Mouse (Mus musculus) liver, embryonic 14.5 days (tissue): Measurements from ENCODE around the gene Myog. TPM values are rescaled to one million over a fixed set of nuclear protein-coding genes. Genes with fewer than 3 reads are reported as not detected.

Source experiments
- ATAC-seq: fragments of 200-750 bp; cut with Nextera tagmentation; 2 replicates; pipeline ENCODE4 v1.8.0; 2017; ENCODE audit warnings: moderate number of reproducible peaks, mild to moderate bottlenecking, moderate library complexity; ENCODE audit not compliant: insufficient read depth
- DNase-seq, 3 experiments: peaks; one replicate each; pipeline ENCODE4 v3.0.0-alpha.2; 2012 to 2013; ENCODE audit warnings: low read depth in 3 of 3, low spot score in 3 of 3
- H3K27ac ChIP-seq: fragments of 300-500 bp; sonication (generic); 2 replicates; pipeline ENCODE4 v1.5.1; 2014; ENCODE audit warnings: moderate library complexity, mild to moderate bottlenecking, control low read depth, inconsistent platforms
- H3K27me3 ChIP-seq: fragments of 300-500 bp; sonication (generic); 2 replicates; pipeline ENCODE4 v1.6.1; 2014; ENCODE audit warnings: mild to moderate bottlenecking, low read length, moderate library complexity; ENCODE audit not compliant: control insufficient read depth, insufficient read depth
- H3K36me3 ChIP-seq: fragments of 300-500 bp; sonication (generic); replicated peaks from 2 replicates; pipeline ENCODE4 v1.6.1; 2014; ENCODE audit warnings: low read depth; ENCODE audit not compliant: control insufficient read depth, insufficient read depth
- H3K4me1 ChIP-seq, 2 experiments: fragments of 200-500 bp in 1 of 2; fragments of 300-500 bp in 1 of 2; sonication (generic) in 1 of 2; replicated peaks; 2 replicates each; pipeline ENCODE4 v1.6.1; 2012 to 2014; ENCODE audit warnings: antibody characterized with exemption in 1 of 2, inconsistent platforms in 1 of 2, low read length in 1 of 2; ENCODE audit not compliant: control insufficient read depth in 2 of 2, insufficient read depth in 2 of 2
- H3K4me2 ChIP-seq: fragments of 300-500 bp; sonication (generic); 2 replicates; pipeline ENCODE4 v1.6.1; 2014; ENCODE audit warnings: low read depth, mild to moderate bottlenecking, control low read depth, moderate library complexity
- H3K4me3 ChIP-seq, 2 experiments: fragments of 200-500 bp in 1 of 2; fragments of 300-500 bp in 1 of 2; sonication (generic) in 1 of 2; 2 replicates each; pipeline ENCODE4 v1.5.1; 2012 to 2014; ENCODE audit warnings: low read depth in 2 of 2, low read length in 2 of 2, mild to moderate bottlenecking in 2 of 2, control low read depth in 1 of 2, inconsistent platforms in 1 of 2, moderate library complexity in 1 of 2; ENCODE audit not compliant: insufficient read depth in 1 of 2
- H3K9ac ChIP-seq: fragments of 300-500 bp; sonication (generic); replicated peaks from 2 replicates; pipeline ENCODE4 v1.6.1; 2014; ENCODE audit warnings: mild to moderate bottlenecking, control low read depth, moderate library complexity
- H3K9me3 ChIP-seq: fragments of 300-500 bp; sonication (generic); 2 replicates; pipeline ENCODE4 v1.6.1; 2016; ENCODE audit warnings: low read length, mixed read lengths; ENCODE audit not compliant: control insufficient read depth
- CTCF ChIP-seq: IDR thresholded peaks from 2 replicates; pipeline ENCODE4 v1.5.1; 2016; ENCODE audit warnings: antibody characterized with exemption, low read depth, control low read depth
- EP300 ChIP-seq: IDR thresholded peaks from 2 replicates; pipeline ENCODE4 v1.6.1; 2016; ENCODE audit warnings: antibody characterized with exemption, low read depth
- WGBS: fragments of 180-500 bp; shearing (Covaris S2); extraction: QIAGEN DNeasy Blood & Tissue Kit; methylation state at CpG from one replicate; pipeline ENCODE4 v1.1.7; 2014; ENCODE audit not compliant: insufficient replicate concordance; 5-methylcytosine and 5-hydroxymethylcytosine counted together
- polyA plus RNA-seq, 2 experiments: library from polyadenylated mRNA; depleted of rRNA in 1 of 2; stranded (reverse) in 1 of 2; unstranded in 1 of 2; fragments of >200 nt; fragmentation: Nextera tagmentation in 1 of 2; extraction: Ambion mirVana in 1 of 2; gene quantifications; 2 replicates each; pipeline versions ENCODE4 v1.2.1 to v1.2.3; 2012 to 2014

Myog gene
- polyA plus RNA-seq, 2 experiments, result 0.06 TPM; not detected in 1

DNA sequence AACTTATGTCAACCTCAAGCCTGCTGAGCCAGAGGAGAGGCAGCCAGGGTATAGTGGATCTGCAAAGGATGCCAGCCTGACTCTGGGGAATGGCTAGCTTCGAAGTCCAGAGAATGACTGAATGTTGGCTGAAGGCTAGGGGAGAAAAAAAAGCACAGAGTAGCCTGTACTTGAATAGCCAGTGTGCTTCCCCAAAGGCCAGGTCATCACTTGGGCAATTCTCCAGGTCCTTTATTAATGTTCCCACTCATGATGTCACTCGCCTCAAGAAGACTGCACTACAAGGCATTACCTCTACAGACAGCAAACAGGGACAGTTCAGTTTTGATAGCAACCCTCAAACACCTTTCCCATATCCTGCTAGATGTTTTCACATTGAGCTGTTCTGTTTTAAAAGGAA, 20.5 kb downstream of the Myog start:
- Histone ChIP-seq H3K36me3 (no peaks in the 10 kb centered on the region), H3K27ac (no peak overlapping the region), H3K4me1 (no peaks in the 10 kb centered on the region), H3K27me3 (no peaks in the 10 kb centered on the region), H3K4me2 (no peak overlapping the region), H3K4me3 (no peak overlapping the region), H3K9me3 (no peaks in the 10 kb centered on the region), H3K9ac (no peak overlapping the region)
- DNase-seq (no peak), ATAC-seq (no peak)
- WGBS, result 52% methylated on average over 2 of the region's 2 CpGs
- TF ChIP-seq CTCF (no peak), EP300 (no peak)

DNA sequence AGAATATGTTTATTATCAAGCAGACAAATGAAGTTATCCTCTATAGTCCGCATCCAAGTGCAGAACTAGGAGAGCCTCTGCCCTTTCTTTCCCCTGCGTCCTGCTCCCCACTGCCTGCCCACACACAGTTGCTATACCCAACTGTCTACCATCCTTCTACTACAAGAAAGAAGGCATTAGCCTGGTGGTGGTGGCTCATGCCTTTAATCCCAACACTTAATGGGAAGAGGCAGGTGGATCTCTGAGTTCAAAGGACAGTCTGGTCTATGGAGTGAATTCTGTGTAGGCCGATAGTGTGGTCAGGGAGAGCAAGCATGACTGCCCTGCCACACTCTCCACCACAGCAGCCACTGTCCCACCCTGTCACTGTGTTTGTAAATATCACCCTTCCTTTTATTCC, 20.9 kb downstream of the Myog start:
- H3K27ac ChIP-seq, result no peak overlapping the region
- no peak for DNase-seq
- WGBS, result 75% methylated on average over 3 of the region's 3 CpGs
- H3K9ac ChIP-seq, result no peak overlapping the region
- H3K27me3 ChIP-seq, result no peaks in the 10 kb centered on the region
- TF ChIP-seq CTCF (no peak), EP300 (no peak)
- H3K36me3 ChIP-seq, result no peaks in the 10 kb centered on the region
- ATAC-seq, result no peak
- no peak overlapping the region for H3K4me2 ChIP-seq
- no peaks in the 10 kb centered on the region for H3K9me3 ChIP-seq
- no peaks in the 10 kb centered on the region for H3K4me1 ChIP-seq
- no peak overlapping the region for H3K4me3 ChIP-seq

- Histone ChIP-seq H3K36me3 (no peaks in the 10 kb centered on the region), H3K27ac (no peak overlapping the region), H3K9me3 (no peaks in the 10 kb centered on the region), H3K4me3 (no peak overlapping the region), H3K27me3 (no peaks in the 10 kb centered on the region), H3K4me2 (no peak overlapping the region), H3K9ac (no peak overlapping the region), H3K4me1 (no peaks in the 10 kb centered on the region)
- 68% methylated on average over 7 of the region's 7 CpGs for WGBS
- ATAC-seq (no peak), DNase-seq (no peak)
- no peak for TF ChIP-seq EP300
Measured at GRCm38 (mm10) chr1:134311760-134312159, 22.0 kb downstream of the Myog start.

- Histone ChIP-seq H3K4me3 (no peak overlapping the region), H3K27me3 (no peaks in the 10 kb centered on the region), H3K4me2 (no peak overlapping the region), H3K4me1 (no peaks in the 10 kb centered on the region), H3K36me3 (no peaks in the 10 kb centered on the region), H3K9ac (no peak overlapping the region), H3K27ac (no peak overlapping the region), H3K9me3 (no peaks in the 10 kb centered on the region)
- ATAC-seq, result no peak
- WGBS, result 51% methylated on average over 5 of the region's 5 CpGs
- TF ChIP-seq EP300 (no peak), CTCF (no peak)
- no peak for DNase-seq
Measured at GRCm38 (mm10) chr1:134315181-134315580, 25.4 kb downstream of the Myog start.

GRCm38 (mm10) chr1:134316361-134316760, 26.6 kb downstream of the Myog start:
- Histone ChIP-seq H3K4me2 (no peak overlapping the region), H3K9ac (no peak overlapping the region), H3K4me3 (no peak overlapping the region), H3K27ac (no peak overlapping the region), H3K36me3 (no peaks in the 10 kb centered on the region), H3K4me1 (no peaks in the 10 kb centered on the region), H3K9me3 (no peaks in the 10 kb centered on the region), H3K27me3 (no peaks in the 10 kb centered on the region)
- no peak for ATAC-seq
- TF ChIP-seq CTCF, result no peak
- TF ChIP-seq EP300, result no peak
- 72% methylated on average over 9 of the region's 9 CpGs for WGBS
- no peak for DNase-seq
